Mouse (Mus musculus): ENCODE data around the gene Chchd6. TPM values are rescaled to one million over a fixed set of nuclear protein-coding genes. Genes with fewer than 3 reads are reported as not detected.

Gene Chchd6
- polyA plus RNA-seq, 1 experiment, result 33.6 TPM

DNA sequence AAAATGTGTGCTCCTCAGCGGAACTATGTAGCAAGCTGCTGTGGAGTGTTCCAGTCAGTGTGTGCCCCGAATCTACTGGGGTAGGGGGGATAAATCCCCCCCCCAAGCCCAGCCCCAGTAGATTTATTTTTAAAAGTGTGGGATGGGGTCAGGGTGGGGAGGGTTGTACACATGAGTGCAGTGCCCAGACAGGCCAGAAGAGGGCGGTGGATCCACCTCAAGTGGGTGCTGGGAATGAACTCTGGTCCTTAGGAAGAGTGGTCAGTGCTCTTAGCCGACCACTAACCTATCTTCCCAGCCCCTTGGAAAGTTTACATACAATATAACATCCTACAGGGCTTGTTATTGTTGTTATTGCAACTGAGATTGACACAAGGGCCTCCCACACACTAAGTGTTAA, 12.5 kb upstream of the Chchd6 start:
- TF ChIP-seq GATA1 (IDR thresholded peaks at IDR 0.05; ENCODE audit: low read length), result no peak

DNA sequence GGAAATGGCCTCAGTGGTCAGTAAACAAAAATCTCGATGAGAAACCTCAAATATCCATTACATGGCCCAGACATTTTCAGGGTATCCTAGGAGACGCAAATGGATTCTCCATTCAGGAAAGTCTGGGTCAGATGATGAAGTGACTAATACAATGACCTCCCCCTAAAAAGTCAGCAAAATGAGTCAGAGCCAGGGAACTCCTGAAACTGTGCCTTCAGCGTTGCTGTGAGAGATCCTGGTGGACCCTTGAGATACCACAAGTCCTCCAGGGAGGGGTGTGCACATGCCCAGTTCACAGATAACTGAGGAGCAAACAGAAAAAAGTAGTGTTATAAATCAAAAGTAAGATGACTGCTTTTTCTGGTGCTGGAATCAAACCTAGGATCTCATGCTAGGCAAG, 10.6 kb upstream of the Chchd6 start:
- TF ChIP-seq GATA1 (IDR thresholded peaks at IDR 0.05; ENCODE audit: low read length), result no peak

DNA sequence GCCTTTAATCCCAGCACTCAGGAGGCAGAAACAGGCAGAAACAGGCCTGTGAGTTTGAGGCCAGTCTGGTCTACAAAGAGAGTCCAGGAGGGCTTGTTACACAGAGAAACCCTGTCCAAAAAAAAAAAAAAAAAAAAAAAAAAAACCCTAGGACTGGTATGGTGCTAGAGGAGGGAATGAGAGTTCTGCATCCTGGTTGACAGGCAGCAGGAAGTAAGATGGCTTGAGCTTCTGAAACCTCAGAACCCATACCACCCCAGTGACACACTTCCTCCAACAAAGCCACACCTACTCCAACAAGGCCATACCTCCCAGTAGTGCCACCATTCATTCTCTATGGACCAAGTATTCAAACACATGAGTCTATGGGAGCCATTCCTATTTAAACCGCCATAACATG, 1.1 kb upstream of the Chchd6 start:
- no peak for TF ChIP-seq GATA1 (IDR thresholded peaks at IDR 0.05; ENCODE audit: low read length)

DNA sequence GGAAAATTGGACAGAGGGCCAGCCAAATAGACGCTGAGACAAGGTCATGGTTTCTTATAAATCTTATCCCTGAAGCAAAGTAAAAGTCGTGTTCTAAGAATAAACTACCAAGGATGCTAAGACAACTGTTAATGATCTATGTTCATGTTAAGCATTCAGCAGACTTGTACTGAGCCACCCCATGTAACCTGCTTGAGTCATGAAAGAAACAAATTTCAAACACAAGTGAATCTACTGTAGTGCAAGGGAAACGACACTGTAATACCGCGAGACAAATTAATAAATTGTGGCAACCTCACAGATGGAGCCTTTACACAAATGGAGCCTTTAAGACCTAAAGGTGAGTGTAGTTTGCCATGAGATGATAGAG, 310 bp upstream of the Chchd6 start:
- TF ChIP-seq GATA1 (IDR thresholded peaks at IDR 0.05; ENCODE audit: low read length), result no peak

DNA sequence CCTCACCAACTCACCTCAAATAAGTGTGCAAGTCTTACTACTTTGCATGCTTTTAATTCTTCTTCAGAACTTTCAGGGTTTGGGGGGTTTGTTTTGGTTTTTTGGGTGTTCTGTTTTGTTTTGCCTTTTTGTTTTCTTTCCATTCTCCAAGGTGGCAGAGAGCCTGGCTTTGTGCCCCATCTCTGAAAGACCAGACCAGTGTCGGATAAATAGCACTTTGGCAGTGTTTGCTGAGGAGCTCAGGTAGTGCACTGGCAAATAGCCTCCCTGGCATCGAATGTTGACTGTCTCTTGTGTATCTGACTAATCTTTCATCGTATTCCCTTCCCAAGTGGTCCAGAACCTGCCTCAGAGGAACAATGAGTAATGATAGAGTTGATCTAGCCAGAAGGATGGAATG, 3.4 kb downstream of the Chchd6 start:
- no peak for TF ChIP-seq GATA1 (IDR thresholded peaks at IDR 0.05; ENCODE audit: low read length)

DNA sequence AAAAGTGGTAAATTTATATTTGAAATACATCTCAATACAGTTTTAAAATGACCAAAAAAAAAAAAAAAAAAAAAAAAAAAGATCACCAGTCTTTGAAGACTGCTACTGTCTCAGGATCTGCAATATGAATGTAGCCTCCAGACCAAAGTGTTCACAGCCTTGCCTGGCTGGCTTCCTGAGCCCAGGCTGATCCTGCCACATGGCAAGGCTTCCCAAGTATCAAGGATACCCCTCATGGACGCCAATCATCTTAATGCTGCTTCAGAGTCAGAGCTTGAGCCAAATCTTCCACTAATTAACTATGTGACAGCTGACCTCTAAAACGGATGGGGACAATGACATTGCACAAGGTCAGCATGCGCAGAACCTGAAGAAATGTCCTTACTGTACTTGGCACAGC, 3.9 kb downstream of the Chchd6 start:
- TF ChIP-seq GATA1 (IDR thresholded peaks at IDR 0.05; ENCODE audit: low read length), result no peak

DNA sequence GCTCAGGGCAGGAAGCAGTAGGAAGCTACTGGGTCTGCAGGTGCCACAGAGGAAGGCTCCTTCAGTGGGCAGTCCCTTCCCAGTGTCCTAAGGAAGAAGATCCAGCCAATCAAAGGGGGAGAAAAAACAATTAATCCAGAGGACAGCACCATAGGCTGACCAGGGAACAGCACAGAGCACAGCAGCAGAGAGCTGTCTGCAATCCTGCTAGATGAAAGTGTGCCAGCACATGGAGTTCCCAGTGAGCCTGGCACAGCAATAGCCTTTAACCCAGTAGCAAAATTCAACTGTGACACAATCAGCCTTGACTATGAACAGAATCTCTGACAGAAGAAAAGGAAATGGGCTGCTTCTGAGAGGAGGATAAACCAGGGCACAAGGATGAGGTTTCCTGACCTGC, 9.8 kb downstream of the Chchd6 start:
- no peak for TF ChIP-seq GATA1 (IDR thresholded peaks at IDR 0.05; ENCODE audit: low read length)

DNA sequence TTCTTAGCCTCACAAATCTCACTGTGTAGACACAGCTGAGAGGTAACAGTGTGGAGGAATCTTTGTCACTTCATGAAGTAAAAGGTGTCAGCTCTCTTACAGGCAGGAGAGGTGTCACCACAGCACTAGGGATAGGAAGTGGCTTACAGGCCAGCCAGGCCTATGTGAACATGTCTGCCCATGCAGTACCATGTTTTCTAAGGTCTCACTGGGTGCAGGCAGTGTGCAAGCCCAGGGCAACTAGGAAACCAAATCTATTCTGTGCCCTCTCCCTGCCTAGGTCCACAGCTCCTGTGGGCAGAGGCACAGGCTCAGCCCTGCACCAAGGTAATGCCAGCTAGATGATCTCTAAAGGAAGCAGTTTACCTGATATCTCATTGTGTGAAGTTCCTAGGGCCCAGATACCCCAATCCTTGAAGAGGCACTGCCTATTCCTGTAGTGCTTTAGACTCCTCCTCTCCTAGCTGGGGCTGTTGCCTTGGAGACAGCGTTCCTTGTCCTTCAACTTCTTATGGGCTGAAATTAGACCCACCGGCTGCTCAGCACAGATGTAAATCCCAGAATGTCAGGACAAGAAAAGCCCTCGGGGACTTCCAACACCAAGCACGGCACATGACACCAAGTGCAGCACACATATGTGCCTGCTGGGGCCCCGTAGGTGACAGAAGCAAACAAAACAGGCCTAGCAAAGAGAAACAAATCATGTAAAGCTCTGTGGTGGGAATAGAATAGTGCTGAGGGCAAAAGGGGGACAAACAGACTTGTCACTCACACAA, 10.6 kb downstream of the Chchd6 start:
- no peak for TF ChIP-seq GATA1 (IDR thresholded peaks at IDR 0.05; ENCODE audit: low read length)

DNA sequence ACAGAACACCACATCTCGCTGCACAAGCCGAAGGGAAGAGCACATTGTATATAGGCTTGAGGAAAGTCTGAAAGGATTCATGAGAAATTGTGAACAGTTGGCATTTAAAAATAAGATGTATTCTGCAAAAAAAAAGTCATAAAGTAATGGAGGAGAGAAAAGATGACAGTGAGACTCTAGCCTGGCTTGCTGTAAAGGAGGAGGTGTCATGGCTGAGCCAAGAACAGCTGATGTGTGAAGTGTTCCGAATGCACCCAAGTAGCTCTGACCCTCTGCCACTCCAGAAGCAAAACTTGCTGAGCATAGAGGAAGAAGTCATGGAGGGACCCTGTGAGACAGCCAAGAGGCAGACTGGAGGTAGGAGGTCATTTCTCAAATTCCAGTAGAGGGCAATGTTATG, 12.3 kb downstream of the Chchd6 start:
- no peak for TF ChIP-seq GATA1 (IDR thresholded peaks at IDR 0.05; ENCODE audit: low read length)

DNA sequence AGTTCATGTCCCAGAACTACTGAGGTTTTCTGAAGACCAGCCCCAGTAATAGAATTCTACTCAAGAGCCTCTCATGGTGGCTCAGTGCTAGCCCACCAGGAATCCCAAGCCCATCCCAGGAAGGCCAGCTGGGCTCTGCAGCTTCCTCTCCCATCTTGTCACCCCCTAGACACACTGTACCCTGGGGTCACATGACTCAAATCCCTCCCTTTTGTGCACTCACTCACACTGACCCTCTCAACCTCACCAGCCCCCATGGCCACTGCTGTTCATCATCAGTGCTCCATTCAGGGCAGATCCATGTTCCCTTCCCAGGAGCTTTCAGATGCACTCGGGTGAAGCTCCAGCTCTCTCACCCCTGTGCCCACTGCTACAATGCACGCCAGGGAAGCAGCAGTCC, 20.8 kb downstream of the Chchd6 start:
- TF ChIP-seq GATA1 (IDR thresholded peaks at IDR 0.05; ENCODE audit: low read length), result no peak

DNA sequence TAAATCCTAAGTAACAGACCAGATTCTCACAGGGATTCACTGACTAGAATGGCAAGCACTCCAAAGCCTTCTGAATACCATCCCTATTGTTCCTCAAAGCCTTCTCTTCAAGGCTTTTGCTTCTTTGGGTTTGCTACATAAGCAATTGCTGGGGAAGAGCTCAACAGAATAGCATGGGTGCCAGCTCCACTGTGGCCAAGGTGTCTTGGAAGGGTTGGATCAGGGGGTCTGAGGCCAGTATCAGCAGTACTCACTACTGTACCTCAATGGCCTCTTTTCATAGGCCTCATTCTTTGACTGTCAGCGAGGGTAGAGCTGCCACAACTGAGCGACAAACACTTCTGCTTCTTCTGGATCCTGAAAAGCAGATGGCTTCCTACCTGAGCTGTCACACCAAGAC, 21.7 kb downstream of the Chchd6 start:
- no peak for TF ChIP-seq GATA1 (IDR thresholded peaks at IDR 0.05; ENCODE audit: low read length)

DNA sequence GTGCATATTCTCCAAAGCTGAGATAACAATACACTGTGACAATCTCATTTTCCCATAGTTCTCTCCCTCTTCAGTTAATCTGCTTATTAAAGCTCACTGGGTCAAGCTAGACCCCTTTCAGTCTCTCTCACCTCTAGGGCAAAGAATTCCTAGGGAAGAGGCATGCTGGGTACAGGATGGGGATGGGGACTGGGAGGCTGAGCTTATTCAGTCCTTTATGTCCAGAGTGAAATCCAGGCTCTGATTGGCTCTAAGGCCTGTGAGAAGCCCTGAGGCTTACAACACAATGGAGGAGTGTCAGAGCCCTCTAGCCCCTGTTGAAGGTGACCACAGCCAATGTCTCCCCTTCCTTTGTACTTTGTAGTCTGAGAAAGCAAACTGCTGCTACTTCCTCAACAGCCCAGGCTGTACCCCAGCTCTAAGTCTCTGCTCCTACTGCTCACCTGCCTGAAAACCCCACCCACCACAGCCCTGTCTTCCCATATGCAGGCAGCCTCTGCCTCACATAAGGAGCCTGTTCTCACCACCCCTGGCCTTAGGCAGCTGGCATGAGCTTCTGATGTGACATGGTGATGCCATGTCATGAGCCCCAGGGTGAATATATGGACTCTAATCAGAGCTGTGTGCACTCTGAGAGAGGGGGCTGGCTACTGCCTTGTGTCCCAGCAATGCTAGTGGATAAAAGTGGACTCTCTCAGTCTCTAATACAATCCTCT, 22.4 kb downstream of the Chchd6 start:
- no peak for TF ChIP-seq GATA1 (IDR thresholded peaks at IDR 0.05; ENCODE audit: low read length)

DNA sequence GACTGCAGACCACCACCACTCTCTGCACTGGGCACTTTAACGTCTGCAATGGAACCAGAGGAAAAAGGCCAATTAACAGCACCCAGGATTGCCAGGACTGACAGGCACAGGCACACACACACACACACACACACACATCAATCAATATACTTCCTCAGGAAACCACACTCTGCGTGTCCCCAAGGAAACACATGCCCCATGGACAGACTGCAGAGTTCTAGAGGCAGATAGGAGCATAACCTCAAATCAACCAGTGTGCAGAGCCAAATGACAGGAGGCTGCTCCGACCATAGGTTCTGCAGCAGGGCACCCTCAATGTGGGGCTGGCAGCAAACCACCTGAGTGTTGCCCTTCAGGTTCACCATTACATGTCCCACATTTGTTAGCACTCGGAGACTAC, 26.1 kb downstream of the Chchd6 start:
- TF ChIP-seq GATA1 (IDR thresholded peaks at IDR 0.05; ENCODE audit: low read length), result no peak

DNA sequence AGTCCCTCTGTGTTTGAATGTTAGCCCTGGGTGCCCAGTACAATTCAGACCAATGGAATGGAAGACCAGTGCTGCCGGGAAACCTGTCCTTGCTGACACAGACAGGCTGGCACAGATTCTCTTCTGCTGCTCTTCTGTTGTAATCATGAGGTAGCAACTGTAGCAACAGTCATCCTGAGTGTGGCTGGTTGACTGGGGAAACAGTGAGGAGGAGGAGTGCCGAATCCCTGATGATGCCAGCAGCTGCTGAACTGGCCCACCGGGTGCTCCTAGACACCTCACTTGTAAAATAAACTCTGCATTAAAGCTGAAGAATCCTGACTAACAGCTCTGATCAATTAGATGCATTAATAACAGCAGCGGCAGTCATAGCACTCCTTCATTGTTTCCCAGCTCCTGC, 28.7 kb downstream of the Chchd6 start:
- no peak for TF ChIP-seq GATA1 (IDR thresholded peaks at IDR 0.05; ENCODE audit: low read length)

DNA sequence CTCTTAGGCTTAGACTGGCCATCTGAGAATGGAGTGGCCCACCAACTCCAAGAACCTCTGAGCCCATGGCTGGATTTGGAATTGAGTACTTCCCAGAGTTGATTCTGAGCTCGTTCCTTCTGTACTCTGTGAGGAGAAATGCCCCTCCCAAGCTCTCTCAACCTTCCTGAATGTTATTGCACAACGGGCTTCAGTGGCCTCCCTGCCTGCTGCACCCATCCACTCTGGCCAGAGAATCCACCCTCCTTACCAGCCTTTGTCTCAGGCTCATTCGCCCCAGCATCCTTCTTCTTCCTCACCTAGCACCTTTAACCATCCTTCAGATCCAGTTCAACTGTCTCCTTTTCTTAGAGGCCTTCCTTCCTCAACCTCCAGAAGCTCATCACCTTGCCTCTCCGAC, 32.1 kb downstream of the Chchd6 start:
- TF ChIP-seq GATA1 (IDR thresholded peaks at IDR 0.05; ENCODE audit: low read length), result no peak

DNA sequence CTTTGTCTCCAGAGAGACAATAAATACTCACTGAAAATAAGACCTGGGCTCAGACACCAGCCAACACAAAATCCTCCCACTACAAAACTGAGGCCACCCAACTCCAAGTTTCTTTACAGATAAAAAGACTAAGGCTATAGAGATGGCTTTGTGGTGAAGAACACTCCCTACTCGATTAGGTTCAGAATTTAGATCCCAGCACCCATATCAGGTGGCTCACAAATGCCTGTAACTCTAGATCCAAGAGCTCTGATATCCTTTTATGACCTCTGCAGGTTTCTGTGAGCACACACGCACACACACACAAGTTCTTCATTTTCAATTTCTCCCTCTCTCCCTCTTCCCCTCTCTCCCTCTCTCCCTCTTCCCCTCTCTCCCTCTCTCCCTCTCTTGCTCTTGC, 34.6 kb downstream of the Chchd6 start:
- no peak for TF ChIP-seq GATA1 (IDR thresholded peaks at IDR 0.05; ENCODE audit: low read length)

DNA sequence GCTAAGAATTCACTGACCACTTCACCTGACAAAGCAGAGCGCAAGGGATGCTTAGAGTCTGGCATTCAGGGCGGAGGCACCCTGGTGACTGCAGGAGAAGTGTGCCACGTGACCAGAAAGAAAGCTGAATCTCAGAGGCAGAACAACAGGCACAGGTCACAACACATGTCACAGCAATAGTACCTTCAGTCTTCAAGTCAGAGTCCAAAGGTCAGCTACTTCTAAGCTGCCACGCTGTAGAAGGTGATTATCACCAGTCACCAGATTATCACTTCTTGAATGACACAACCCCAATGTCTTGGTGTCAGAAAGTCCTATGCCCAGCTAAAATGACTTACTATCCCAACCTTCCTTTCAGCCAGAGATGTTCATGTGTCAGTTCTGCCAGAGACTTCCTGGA, 37.8 kb downstream of the Chchd6 start:
- no peak for TF ChIP-seq GATA1 (IDR thresholded peaks at IDR 0.05; ENCODE audit: low read length)
